Mouse (Mus musculus): Measurements from ENCODE around the gene Khdrbs2. TPM values are rescaled to one million over a fixed set of nuclear protein-coding genes. Genes with fewer than 3 reads are reported as not detected.

Gene Khdrbs2
- polyA plus RNA-seq, 1 experiment from 2014 or later: 55.1 TPM

- Histone ChIP-seq H3K9me3 (no peaks in the 10 kb centered on the region), H3K36me3 (no peaks in the 10 kb centered on the region), H3K4me1 (replicated peaks) (no peaks in the 10 kb centered on the region), H3K27ac (replicated peaks) (no peak overlapping the region), H3K4me2 (no peak overlapping the region), H3K4me3 (no peak overlapping the region), H3K9ac (no peak overlapping the region), H3K27me3 (no peaks in the 10 kb centered on the region)
- WGBS: 77% methylated on average over 2 of the region's 2 CpGs
- no peak for ATAC-seq (ENCODE audit: low read depth)
Observed at GRCm38 (mm10) chr1:32347538-32347937, 175.0 kb downstream of the Khdrbs2 start.

- Histone ChIP-seq H3K4me2 (no peak overlapping the region), H3K4me3 (no peak overlapping the region), H3K9ac (no peak overlapping the region), H3K27me3 (no peaks in the 10 kb centered on the region), H3K27ac (replicated peaks) (no peak overlapping the region), H3K9me3 (no peaks in the 10 kb centered on the region), H3K36me3 (no peaks in the 10 kb centered on the region), H3K4me1 (replicated peaks) (no peaks in the 10 kb centered on the region)
- 59% methylated on average over 1 of the region's 1 CpGs for WGBS
- ATAC-seq (ENCODE audit: low read depth): peak; percentile 75
Observed at GRCm38 (mm10) chr1:32352076-32352475, 179.6 kb downstream of the Khdrbs2 start.

- Histone ChIP-seq H3K9ac (no peak overlapping the region), H3K4me3 (no peak overlapping the region), H3K9me3 (no peaks in the 10 kb centered on the region), H3K27me3 (no peaks in the 10 kb centered on the region), H3K4me1 (replicated peaks) (no peaks in the 10 kb centered on the region), H3K36me3 (no peaks in the 10 kb centered on the region), H3K27ac (replicated peaks) (no peak overlapping the region), H3K4me2 (no peak overlapping the region)
- no peak for ATAC-seq (ENCODE audit: low read depth)
- 80% methylated on average over 2 of the region's 2 CpGs for WGBS
Observed at GRCm38 (mm10) chr1:32363539-32363938, 191.0 kb downstream of the Khdrbs2 start.

- Histone ChIP-seq H3K9ac (no peak overlapping the region), H3K4me3 (no peak overlapping the region), H3K27me3 (no peaks in the 10 kb centered on the region), H3K36me3 (no peaks in the 10 kb centered on the region), H3K9me3 (no peaks in the 10 kb centered on the region), H3K4me1 (replicated peaks) (no peaks in the 10 kb centered on the region), H3K4me2 (no peak overlapping the region), H3K27ac (replicated peaks) (no peak overlapping the region)
- ATAC-seq (ENCODE audit: low read depth): no peak
- WGBS: 81% methylated on average over 6 of the region's 6 CpGs
Observed at GRCm38 (mm10) chr1:32397553-32397952, 225.0 kb downstream of the Khdrbs2 start.

- 91% methylated on average over 2 of the region's 2 CpGs for WGBS
- H3K4me3 ChIP-seq: no peak overlapping the region
- H3K9ac ChIP-seq: no peak overlapping the region
- no peak for ATAC-seq (ENCODE audit: low read depth)
- no peaks in the 10 kb centered on the region for H3K27me3 ChIP-seq
- no peaks in the 10 kb centered on the region for H3K9me3 ChIP-seq
- H3K27ac ChIP-seq (replicated peaks): no peak overlapping the region
- H3K4me2 ChIP-seq: no peak overlapping the region
- H3K36me3 ChIP-seq: no peaks in the 10 kb centered on the region
- H3K4me1 ChIP-seq (replicated peaks): no peaks in the 10 kb centered on the region
Observed at GRCm38 (mm10) chr1:32407651-32408050, 235.1 kb downstream of the Khdrbs2 start.

- Histone ChIP-seq H3K4me2 (no peak overlapping the region), H3K36me3 (no peaks in the 10 kb centered on the region), H3K9ac (no peak overlapping the region), H3K27ac (replicated peaks) (no peak overlapping the region), H3K27me3 (no peaks in the 10 kb centered on the region), H3K9me3 (no peaks in the 10 kb centered on the region), H3K4me3 (no peak overlapping the region), H3K4me1 (replicated peaks) (no peaks in the 10 kb centered on the region)
- no peak for ATAC-seq (ENCODE audit: low read depth)
- 67% methylated on average over 1 of the region's 1 CpGs for WGBS
Observed at GRCm38 (mm10) chr1:32428410-32428809, 255.9 kb downstream of the Khdrbs2 start.

GRCm38 (mm10) chr1:32429493-32429892 lies 257.0 kb downstream of the Khdrbs2 start:
- Histone ChIP-seq H3K4me1 (replicated peaks) (no peaks in the 10 kb centered on the region), H3K4me2 (no peak overlapping the region), H3K9me3 (no peaks in the 10 kb centered on the region), H3K9ac (no peak overlapping the region), H3K4me3 (no peak overlapping the region), H3K36me3 (no peaks in the 10 kb centered on the region), H3K27ac (replicated peaks) (no peak overlapping the region), H3K27me3 (no peaks in the 10 kb centered on the region)
- 68% methylated on average over 1 of the region's 1 CpGs for WGBS
- ATAC-seq (ENCODE audit: low read depth): no peak

- Histone ChIP-seq H3K4me3 (no peak overlapping the region), H3K4me2 (no peak overlapping the region), H3K4me1 (replicated peaks) (no peaks in the 10 kb centered on the region), H3K36me3 (no peaks in the 10 kb centered on the region), H3K27me3 (no peaks in the 10 kb centered on the region), H3K27ac (replicated peaks) (no peak overlapping the region), H3K9ac (no peak overlapping the region), H3K9me3 (no peaks in the 10 kb centered on the region)
- no peak for ATAC-seq (ENCODE audit: low read depth)
- 86% methylated on average over 3 of the region's 3 CpGs for WGBS
Observed at GRCm38 (mm10) chr1:32430516-32430915, 258.0 kb downstream of the Khdrbs2 start.

GRCm38 (mm10) chr1:32433118-32433517 lies 260.6 kb downstream of the Khdrbs2 start:
- H3K4me2 ChIP-seq: no peak overlapping the region
- 91% methylated on average over 2 of the region's 2 CpGs for WGBS
- H3K4me1 ChIP-seq (replicated peaks): no peaks in the 10 kb centered on the region
- no peaks in the 10 kb centered on the region for H3K9me3 ChIP-seq
- ATAC-seq (ENCODE audit: low read depth): no peak
- H3K27ac ChIP-seq (replicated peaks): no peak overlapping the region
- H3K27me3 ChIP-seq: no peaks in the 10 kb centered on the region
- H3K4me3 ChIP-seq: no peak overlapping the region
- no peak overlapping the region for H3K9ac ChIP-seq
- no peaks in the 10 kb centered on the region for H3K36me3 ChIP-seq

GRCm38 (mm10) chr1:32443927-32444326 lies 271.4 kb downstream of the Khdrbs2 start:
- no peaks in the 10 kb centered on the region for H3K4me1 ChIP-seq (replicated peaks)
- H3K36me3 ChIP-seq: no peaks in the 10 kb centered on the region
- H3K4me2 ChIP-seq: no peak overlapping the region
- H3K4me3 ChIP-seq: no peak overlapping the region
- no peak for ATAC-seq (ENCODE audit: low read depth)
- no peak overlapping the region for H3K27ac ChIP-seq (replicated peaks)
- no peaks in the 10 kb centered on the region for H3K27me3 ChIP-seq
- 83% methylated on average over 5 of the region's 5 CpGs for WGBS
- no peaks in the 10 kb centered on the region for H3K9me3 ChIP-seq
- no peak overlapping the region for H3K9ac ChIP-seq

- H3K4me2 ChIP-seq: no peak overlapping the region
- H3K4me1 ChIP-seq (replicated peaks): no peaks in the 10 kb centered on the region
- ATAC-seq (ENCODE audit: low read depth): peak; percentile 81
- no peak overlapping the region for H3K9ac ChIP-seq
- 66% methylated on average over 6 of the region's 6 CpGs for WGBS
- no peak overlapping the region for H3K27ac ChIP-seq (replicated peaks)
- H3K27me3 ChIP-seq: no peaks in the 10 kb centered on the region
- no peak overlapping the region for H3K4me3 ChIP-seq
- H3K9me3 ChIP-seq: no peaks in the 10 kb centered on the region
- no peaks in the 10 kb centered on the region for H3K36me3 ChIP-seq
Observed at GRCm38 (mm10) chr1:32463103-32463516, 290.6 kb downstream of the Khdrbs2 start.

- Histone ChIP-seq H3K4me2 (no peak overlapping the region), H3K9ac (no peak overlapping the region), H3K4me1 (replicated peaks) (no peaks in the 10 kb centered on the region), H3K4me3 (no peak overlapping the region), H3K27ac (replicated peaks) (no peak overlapping the region), H3K27me3 (no peaks in the 10 kb centered on the region), H3K36me3 (0 out of 2 replicates have a peak, but pooled peaks cover 2% of the 10 kb centered on the region), H3K9me3 (no peaks in the 10 kb centered on the region)
- WGBS: 88% methylated on average over 2 of the region's 2 CpGs
- ATAC-seq (ENCODE audit: low read depth): no peak
Observed at GRCm38 (mm10) chr1:32471022-32471421, 298.5 kb downstream of the Khdrbs2 start.

GRCm38 (mm10) chr1:32471502-32472214 lies 299.1 kb downstream of the Khdrbs2 start:
- no peak for ATAC-seq (ENCODE audit: low read depth)
- H3K27me3 ChIP-seq: no peaks in the 10 kb centered on the region

More at GRCm38 (mm10) chr1:32471502-32472214, 299.1 kb downstream of the Khdrbs2 start:
- H3K9me3 ChIP-seq: no peaks in the 10 kb centered on the region
- H3K27ac ChIP-seq (replicated peaks): no peak overlapping the region
- WGBS: 86% methylated on average over 11 of the region's 11 CpGs
- H3K4me3 ChIP-seq: no peak overlapping the region
- 0 out of 2 replicates have a peak, but pooled peaks cover 2% of the 10 kb centered on the region for H3K36me3 ChIP-seq
- no peak overlapping the region for H3K4me2 ChIP-seq
- no peaks in the 10 kb centered on the region for H3K4me1 ChIP-seq (replicated peaks)
- H3K9ac ChIP-seq: no peak overlapping the region
